Mouse (Mus musculus) forebrain, embryonic 13.5 days (tissue): Measurements from ENCODE around the gene Neurl1b. TPM values are rescaled to one million over a fixed set of nuclear protein-coding genes. Genes with fewer than 3 reads are reported as not detected.
A peak's percentile ranks its signal among the peaks of the same experiment; 100 is the strongest.

ENCODE experiments used
- ATAC-seq: fragments of 200-750 bp; cut with Nextera tagmentation; 2 replicates; pipeline ENCODE4 v1.8.0; 2017
- H3K27ac ChIP-seq: fragments of 300-500 bp; sonication (generic); 2 replicates; pipeline ENCODE4 v1.5.1; 2015; ENCODE audit warnings: inconsistent platforms, mild to moderate bottlenecking, moderate library complexity
- H3K27me3 ChIP-seq: fragments of 300-500 bp; sonication (generic); 2 replicates; pipeline ENCODE4 v1.6.1; 2015; ENCODE audit warnings: mild to moderate bottlenecking, inconsistent platforms
- H3K36me3 ChIP-seq: fragments of 300-500 bp; sonication (generic); 2 replicates; pipeline ENCODE4 v1.6.1; 2015; ENCODE audit warnings: mild to moderate bottlenecking, inconsistent platforms; ENCODE audit not compliant: poor library complexity, severe bottlenecking
- H3K4me1 ChIP-seq: fragments of 300-500 bp; sonication (generic); 2 replicates; pipeline ENCODE4 v1.6.1; 2015; ENCODE audit warnings: inconsistent platforms
- H3K4me2 ChIP-seq: fragments of 300-500 bp; sonication (generic); 2 replicates; pipeline ENCODE4 v1.6.1; 2015; ENCODE audit warnings: inconsistent platforms, mild to moderate bottlenecking, moderate library complexity
- H3K4me3 ChIP-seq: fragments of 300-500 bp; sonication (generic); 2 replicates; pipeline ENCODE4 v1.5.1; 2015; ENCODE audit warnings: mild to moderate bottlenecking, inconsistent platforms
- H3K9ac ChIP-seq: fragments of 300-500 bp; sonication (generic); 2 replicates; pipeline ENCODE4 v1.6.1; 2015; ENCODE audit warnings: mild to moderate bottlenecking, inconsistent platforms
- H3K9me3 ChIP-seq: fragments of 300-500 bp; sonication (generic); replicated peaks from 2 replicates; pipeline ENCODE4 v1.6.1; 2016; ENCODE audit warnings: inconsistent platforms
- WGBS: fragments of 180-500 bp; shearing (Covaris S2); methylation state at CpG from one replicate; pipeline ENCODE4 v1.1.7; 2015; 5-methylcytosine and 5-hydroxymethylcytosine counted together
- polyA plus RNA-seq: library from polyadenylated mRNA; unstranded; fragments of >200 nt; fragmentation: Nextera tagmentation; extraction: Ambion mirVana; gene quantifications from 2 replicates; pipeline ENCODE4 v1.2.1, GENCODE M21; 2015

Neurl1b gene
- polyA plus RNA-seq, 1 experiment from 2014 or later, result 1.2 TPM

- whole genome bisulfite sequencing, result 86% methylated on average over 5 of the region's 5 CpGs
- H3K27ac ChIP-seq, result no peak overlapping the region
- H3K9me3 ChIP-seq, result no peaks in the 10 kb centered on the region
- H3K4me2 ChIP-seq, result no peak overlapping the region
- no peak for ATAC-seq
- peaks cover 47% of the 10 kb centered on the region for H3K27me3 ChIP-seq
- no peak overlapping the region for H3K9ac ChIP-seq
- H3K4me1 ChIP-seq, result peaks cover 20% of the 10 kb centered on the region
- no peaks in the 10 kb centered on the region for H3K36me3 ChIP-seq
- no peak overlapping the region for H3K4me3 ChIP-seq
These were observed 1.7 kb upstream of the Neurl1b start for GRCm38 (mm10) chr17:26412967-26413366.

- H3K27me3 ChIP-seq, result peaks cover 42% of the 10 kb centered on the region
- H3K9me3 ChIP-seq, result no peaks in the 10 kb centered on the region
- ATAC-seq, result 0 out of 2 replicates have a peak, but pooled peaks have one; percentile 37
- 16% methylated on average over 5 of the region's 5 CpGs for WGBS
- H3K36me3 ChIP-seq, result no peaks in the 10 kb centered on the region
- H3K4me3 ChIP-seq, result peak overlapping the region; percentile 80
- H3K4me2 ChIP-seq, result peak overlapping the region; percentile 99
- no peak overlapping the region for H3K27ac ChIP-seq
- peaks cover 20% of the 10 kb centered on the region for H3K4me1 ChIP-seq
- H3K9ac ChIP-seq, result peak overlapping the region; percentile 82
These were observed 476 bp upstream of the Neurl1b start for GRCm38 (mm10) chr17:26414184-26414522.

- ATAC-seq, result peak; percentile 28; the same call in 1 of the 2 replicates
- H3K9ac ChIP-seq, result peak overlapping the region; percentile 82
- no peaks in the 10 kb centered on the region for H3K9me3 ChIP-seq
- 0% methylated on average over 27 of the region's 27 CpGs for WGBS
- peaks cover 20% of the 10 kb centered on the region for H3K4me1 ChIP-seq
- no peaks in the 10 kb centered on the region for H3K36me3 ChIP-seq
- H3K4me3 ChIP-seq, result peak overlapping the region; percentile 80
- H3K27me3 ChIP-seq, result peaks cover 42% of the 10 kb centered on the region
- peak overlapping the region; percentile 99 for H3K4me2 ChIP-seq
- 0 out of 2 replicates have a peak overlapping the region, but pooled peaks have one; percentile 40 for H3K27ac ChIP-seq
These were observed 781 bp downstream of the Neurl1b start for GRCm38 (mm10) chr17:26415355-26415865.

GRCm38 (mm10) chr17:26416141-26416540 is 1.5 kb downstream of the Neurl1b start:
- H3K4me3 ChIP-seq, result 0 out of 2 replicates have a peak overlapping the region, but pooled peaks have one; percentile 80
- peaks cover 20% of the 10 kb centered on the region for H3K4me1 ChIP-seq
- no peak overlapping the region for H3K27ac ChIP-seq
- WGBS, result 70% methylated on average over 3 of the region's 3 CpGs
- H3K27me3 ChIP-seq, result peaks cover 40% of the 10 kb centered on the region
- peak overlapping the region; percentile 99 for H3K4me2 ChIP-seq
- H3K9me3 ChIP-seq, result no peaks in the 10 kb centered on the region
- no peaks in the 10 kb centered on the region for H3K36me3 ChIP-seq
- no peak overlapping the region for H3K9ac ChIP-seq
- ATAC-seq, result no peak

- no peak for ATAC-seq
- H3K27ac ChIP-seq, result no peak overlapping the region
- H3K36me3 ChIP-seq, result no peaks in the 10 kb centered on the region
- peaks cover 20% of the 10 kb centered on the region for H3K4me1 ChIP-seq
- no peak overlapping the region for H3K4me2 ChIP-seq
- WGBS, result 87% methylated on average over 6 of the region's 6 CpGs
- no peak overlapping the region for H3K4me3 ChIP-seq
- H3K9ac ChIP-seq, result no peak overlapping the region
- H3K27me3 ChIP-seq, result peaks cover 34% of the 10 kb centered on the region
- H3K9me3 ChIP-seq, result no peaks in the 10 kb centered on the region
These were observed 3.3 kb downstream of the Neurl1b start for GRCm38 (mm10) chr17:26417770-26418421.

GRCm38 (mm10) chr17:26420491-26421247 is 6.0 kb downstream of the Neurl1b start:
- Histone ChIP-seq H3K9me3 (no peaks in the 10 kb centered on the region), H3K36me3 (no peaks in the 10 kb centered on the region), H3K4me1 (peaks cover 21% of the 10 kb centered on the region), H3K4me2 (no peak overlapping the region), H3K27ac (no peak overlapping the region), H3K9ac (no peak overlapping the region), H3K4me3 (no peak overlapping the region), H3K27me3 (peaks cover 21% of the 10 kb centered on the region)
- no peak for ATAC-seq
- WGBS, result 79% methylated on average over 7 of the region's 7 CpGs

- Histone ChIP-seq H3K9me3 (no peaks in the 10 kb centered on the region), H3K4me1 (peaks cover 15% of the 10 kb centered on the region; the same call in 1 of the 2 replicates), H3K27ac (no peak overlapping the region), H3K27me3 (peaks cover 13% of the 10 kb centered on the region), H3K4me2 (no peak overlapping the region), H3K4me3 (no peak overlapping the region), H3K36me3 (no peaks in the 10 kb centered on the region), H3K9ac (no peak overlapping the region)
- no peak for ATAC-seq
- WGBS, result 50% methylated on average over 3 of the region's 3 CpGs
These were observed 6.9 kb downstream of the Neurl1b start for GRCm38 (mm10) chr17:26421561-26421960.

- 86% methylated on average over 6 of the region's 6 CpGs for WGBS
- Histone ChIP-seq H3K4me1 (peaks cover 15% of the 10 kb centered on the region; the same call in 1 of the 2 replicates), H3K27me3 (0 out of 2 replicates have a peak, but pooled peaks cover 6% of the 10 kb centered on the region), H3K9me3 (no peaks in the 10 kb centered on the region), H3K27ac (no peak overlapping the region), H3K4me2 (no peak overlapping the region), H3K36me3 (no peaks in the 10 kb centered on the region), H3K4me3 (no peak overlapping the region), H3K9ac (no peak overlapping the region)
- no peak for ATAC-seq
These were observed 7.8 kb downstream of the Neurl1b start for GRCm38 (mm10) chr17:26422390-26422789.

GRCm38 (mm10) chr17:26423967-26424641 is 9.5 kb downstream of the Neurl1b start:
- H3K9ac ChIP-seq, result no peak overlapping the region

GRCm38 (mm10) chr17:26424973-26425735 is 10.5 kb downstream of the Neurl1b start:
- 66% methylated on average over 13 of the region's 13 CpGs for WGBS
- 0 out of 2 replicates have a peak overlapping the region, but pooled peaks have one; percentile 3 for H3K27ac ChIP-seq
- H3K4me3 ChIP-seq, result no peak overlapping the region
- 0 out of 2 replicates have a peak, but pooled peaks cover 3% of the 10 kb centered on the region for H3K27me3 ChIP-seq
- no peak for ATAC-seq
- H3K4me2 ChIP-seq, result no peak overlapping the region
- H3K9ac ChIP-seq, result no peak overlapping the region
- H3K36me3 ChIP-seq, result no peaks in the 10 kb centered on the region
- no peaks in the 10 kb centered on the region for H3K9me3 ChIP-seq
- peaks cover 15% of the 10 kb centered on the region; the same call in 1 of the 2 replicates for H3K4me1 ChIP-seq

More at GRCm38 (mm10) chr17:26423967-26424641, 9.5 kb downstream of the Neurl1b start:
- H3K27me3 ChIP-seq, result 0 out of 2 replicates have a peak, but pooled peaks cover 3% of the 10 kb centered on the region
- H3K4me2 ChIP-seq, result no peak overlapping the region
- 25% methylated on average over 11 of the region's 11 CpGs for WGBS
- no peak overlapping the region for H3K4me3 ChIP-seq
- no peak overlapping the region for H3K27ac ChIP-seq
- H3K9me3 ChIP-seq, result no peaks in the 10 kb centered on the region
- peaks cover 15% of the 10 kb centered on the region; the same call in 1 of the 2 replicates for H3K4me1 ChIP-seq
- no peaks in the 10 kb centered on the region for H3K36me3 ChIP-seq
- ATAC-seq, result no peak

- H3K9me3 ChIP-seq, result no peaks in the 10 kb centered on the region
These were observed 18.7 kb downstream of the Neurl1b start for GRCm38 (mm10) chr17:26433295-26433694.

More at GRCm38 (mm10) chr17:26433295-26433694, 18.7 kb downstream of the Neurl1b start:
- Histone ChIP-seq H3K4me1 (no peaks in the 10 kb centered on the region), H3K9ac (no peak overlapping the region), H3K27me3 (peaks cover 22% of the 10 kb centered on the region), H3K4me2 (no peak overlapping the region), H3K4me3 (no peak overlapping the region), H3K27ac (no peak overlapping the region), H3K36me3 (peaks cover 10% of the 10 kb centered on the region; the same call in 1 of the 2 replicates)
- no peak for ATAC-seq
- WGBS, result 73% methylated on average over 11 of the region's 11 CpGs
